Mouse (Mus musculus) mature B cell (primary cell): ENCODE results near the gene Mfrp.

Source experiments
- in situ Hi-C: fragments of 300-500 bp; cut with MboI; formaldehyde crosslinking; loops from 2 replicates; pipeline ENCODE4 v1.14.3; 2019

Mfrp gene

DNA sequence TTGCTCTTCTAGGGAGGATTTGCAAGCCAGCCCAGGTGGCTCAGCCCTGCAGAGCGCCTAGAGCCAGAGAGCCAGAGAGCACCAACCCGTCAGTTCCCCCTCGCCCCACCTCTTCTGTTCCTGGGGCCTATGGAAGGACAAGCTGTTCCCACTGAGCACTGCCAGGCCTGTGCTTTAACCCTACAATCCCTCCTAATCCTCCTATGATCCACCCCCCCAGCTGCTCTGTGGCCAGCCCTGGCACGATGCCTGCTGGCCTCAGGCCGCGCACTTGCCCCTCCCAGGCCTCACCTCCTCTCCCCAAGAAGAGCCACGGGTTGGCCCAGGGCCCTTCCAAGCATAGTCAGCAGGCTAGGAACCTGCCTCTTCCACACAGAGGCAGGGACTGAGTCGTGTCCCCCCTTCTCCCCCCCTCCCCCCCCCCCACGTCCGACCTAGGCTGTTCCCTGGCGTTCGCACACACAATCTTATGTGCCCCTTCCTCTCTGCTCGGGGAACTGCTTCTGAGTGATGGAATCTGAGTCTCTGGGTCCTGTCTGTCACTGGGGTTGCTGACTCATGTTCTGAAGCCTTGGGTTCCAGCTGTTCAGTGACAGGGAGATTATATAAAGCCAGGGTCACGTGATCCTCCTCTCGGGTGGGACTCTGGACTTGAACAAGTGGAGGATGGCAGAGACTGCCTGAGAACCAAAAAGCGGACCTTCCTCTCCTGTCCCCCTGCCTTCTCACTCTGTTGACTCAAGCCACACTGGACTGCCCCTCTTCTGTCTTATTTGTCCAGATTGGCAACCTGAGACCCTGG, 22.4 kb upstream of the Mfrp start:
- in situ Hi-C loops = no loop called here

DNA sequence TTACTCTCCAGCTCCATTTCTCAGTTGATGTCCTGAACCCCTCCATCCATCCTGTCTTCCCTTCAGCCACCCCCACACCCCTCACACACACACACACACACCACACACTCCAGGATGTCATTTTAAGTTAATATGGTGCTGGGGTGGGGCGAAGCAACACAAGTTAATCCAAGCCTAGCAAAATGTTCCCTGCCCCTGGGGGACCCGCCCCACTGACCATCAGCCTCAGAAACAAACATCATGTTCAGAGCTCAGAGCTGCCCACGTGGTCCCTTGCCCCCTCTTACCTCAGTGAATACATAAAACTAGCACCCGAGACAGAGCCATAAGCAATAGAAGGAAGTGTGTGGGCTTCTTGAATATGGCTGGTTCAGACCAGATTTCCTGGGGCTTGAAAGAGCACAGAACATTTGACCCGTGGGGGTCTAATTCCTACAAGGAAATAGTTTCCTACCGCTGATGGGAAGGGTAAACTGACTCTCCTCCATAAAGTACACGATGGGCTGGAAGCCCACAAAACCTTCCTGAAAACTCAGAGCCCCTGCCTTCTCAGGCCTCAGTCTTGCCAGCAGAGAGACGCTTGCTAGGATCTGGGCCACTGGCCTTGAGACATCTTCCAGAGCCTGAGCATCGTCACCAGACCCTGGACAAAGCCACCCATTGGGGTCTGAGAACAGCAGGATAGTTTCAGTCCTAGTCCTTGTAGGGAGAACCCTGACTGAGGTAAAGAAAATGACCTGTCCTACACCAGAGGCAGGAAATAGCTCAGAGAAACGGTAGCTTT, 21.3 kb upstream of the Mfrp start:
- in situ Hi-C loops = no loop called here

DNA sequence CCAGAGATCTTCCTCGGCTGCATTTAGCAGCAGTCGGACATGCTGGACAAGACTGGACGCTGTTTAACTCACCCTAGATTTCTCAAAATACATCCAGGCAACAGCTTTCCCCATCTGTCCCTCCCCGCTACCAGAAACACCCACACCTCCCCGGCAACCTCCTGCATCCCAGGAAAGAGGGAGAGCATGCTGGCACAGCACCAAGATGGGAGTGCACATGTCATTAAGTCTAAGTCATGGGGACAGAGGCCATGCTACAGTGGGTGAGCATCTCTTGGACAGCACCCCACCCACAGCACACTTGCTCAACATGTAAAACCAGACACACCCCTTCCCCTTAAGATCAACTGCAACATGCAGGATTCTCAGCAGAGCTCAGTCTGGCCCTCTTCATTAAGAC, 20.6 kb upstream of the Mfrp start:
- in situ Hi-C loops = no loop called here

DNA sequence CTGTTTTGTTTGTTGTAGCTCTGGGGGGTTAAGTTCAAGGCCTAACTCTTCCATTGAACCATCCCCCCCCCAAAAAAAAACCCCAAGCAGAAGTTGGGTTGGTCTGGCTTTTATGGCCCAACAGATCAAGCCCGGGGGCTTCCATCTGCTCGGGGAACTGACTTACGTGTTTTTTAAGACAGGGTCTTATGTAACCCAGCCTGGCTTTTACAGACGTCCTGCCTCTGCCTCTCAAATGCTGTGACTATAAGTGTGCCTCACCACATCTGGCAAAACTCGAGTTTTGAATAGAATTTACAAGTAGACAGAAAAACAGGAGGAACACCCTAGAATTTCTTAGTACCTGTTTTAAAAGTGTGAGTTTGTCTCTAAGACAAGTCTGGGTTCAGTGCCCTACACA, 19.9 kb upstream of the Mfrp start:
- in situ Hi-C loops = no loop called here

DNA sequence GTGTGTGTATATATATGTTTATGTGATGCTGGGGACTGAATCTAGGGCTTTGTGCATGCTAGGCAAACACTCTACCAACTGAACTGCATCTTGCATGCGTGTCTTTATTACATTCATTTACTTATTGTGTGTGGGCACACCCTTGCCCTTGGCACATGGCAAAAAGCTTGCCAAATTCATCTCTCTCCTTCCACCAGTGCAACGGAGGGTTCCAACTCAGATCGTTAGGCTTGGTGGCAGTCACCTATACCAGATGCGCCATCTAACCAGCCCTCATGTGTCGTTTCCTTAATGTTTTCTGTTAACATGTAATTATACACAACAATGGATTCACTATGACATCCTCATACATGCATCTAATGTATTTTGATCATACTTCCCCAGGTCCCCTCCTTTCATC, 19.3 kb upstream of the Mfrp start:
- in situ Hi-C loops = no loop called here

DNA sequence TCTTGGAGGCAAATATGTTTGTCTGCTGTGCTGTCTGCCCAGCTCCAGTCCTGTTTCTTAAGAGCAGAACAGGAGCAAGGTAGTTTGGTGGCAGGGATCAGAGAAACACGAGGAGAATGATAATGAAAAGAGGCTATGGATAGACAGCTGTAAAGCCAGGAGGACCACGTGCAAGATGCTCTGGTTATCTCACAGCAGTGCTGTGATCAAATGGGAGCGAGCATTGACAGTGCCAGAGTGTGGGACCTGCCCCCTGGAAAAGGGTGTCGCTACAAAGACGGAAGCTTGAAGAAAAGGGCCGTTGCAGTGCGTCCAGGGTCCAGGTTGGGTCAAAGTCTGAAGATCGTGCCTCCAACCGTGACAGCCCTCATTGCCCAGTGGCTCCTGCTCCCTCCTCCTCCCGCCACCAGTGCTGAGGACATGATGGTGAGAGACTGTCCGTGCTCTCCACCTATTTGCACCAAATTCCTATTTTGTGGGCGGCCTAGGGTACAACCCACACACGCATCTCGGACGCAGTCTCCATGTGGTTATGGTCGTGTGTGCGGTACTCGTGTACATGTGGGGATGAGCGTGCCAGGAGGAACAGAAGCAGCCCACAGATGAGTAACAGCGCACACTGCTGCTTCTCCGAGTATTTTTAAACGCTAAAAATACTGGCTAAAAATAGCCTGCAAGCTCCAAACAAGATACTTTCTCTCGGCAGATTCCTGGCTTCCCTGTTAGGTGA, 18.0 kb upstream of the Mfrp start:
- in situ Hi-C loops = no loop called here

DNA sequence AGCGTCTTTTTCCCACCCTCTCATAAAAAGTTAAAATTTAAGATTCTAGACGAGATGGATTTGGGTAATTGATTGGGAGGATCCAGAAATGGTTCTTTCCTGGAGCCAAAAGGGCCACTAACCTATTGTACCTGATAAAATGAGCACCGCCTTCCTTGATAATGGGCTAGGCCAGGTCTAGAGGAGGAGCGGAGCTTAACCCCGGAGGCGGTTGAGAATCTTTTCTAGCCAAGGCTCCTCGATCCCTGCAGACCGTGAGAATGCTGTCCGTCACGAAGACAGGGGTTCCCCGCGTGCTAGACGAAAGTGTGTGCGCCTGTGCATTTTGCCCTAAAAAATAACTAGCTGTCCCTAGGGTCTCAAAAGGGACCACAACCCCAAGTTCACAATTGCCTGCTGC, 17.3 kb upstream of the Mfrp start:
- in situ Hi-C loops = no loop called here

DNA sequence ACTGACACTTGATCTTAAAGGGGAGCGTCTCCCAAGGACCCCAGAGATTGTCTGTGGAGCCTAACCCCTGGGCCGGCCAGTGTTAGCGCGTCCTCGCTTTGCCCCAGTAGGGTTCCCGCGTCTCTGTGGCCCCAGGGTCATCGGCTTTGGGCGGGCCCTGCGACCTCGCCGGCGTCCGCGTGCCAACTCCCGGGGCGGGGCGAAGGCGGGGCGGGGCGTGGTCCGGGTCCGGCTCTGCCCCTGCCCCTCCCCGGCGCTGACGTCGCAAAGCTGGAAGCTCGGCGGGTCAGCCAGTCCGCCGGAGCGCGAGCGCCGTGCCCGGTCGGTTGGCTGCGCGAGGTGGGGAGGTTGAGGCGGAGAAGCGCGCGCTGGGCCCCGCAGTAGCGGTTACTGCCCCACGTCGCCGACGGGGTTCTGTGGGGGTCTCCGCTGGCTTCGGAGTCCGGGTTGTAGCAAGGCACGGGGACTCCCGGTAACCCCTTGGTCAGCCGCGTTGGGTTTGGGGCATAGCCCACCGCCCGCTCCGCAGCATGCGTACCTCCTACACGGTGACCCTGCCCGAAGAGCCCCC, 16.8 kb upstream of the Mfrp start:
- in situ Hi-C loops = no loop called here

DNA sequence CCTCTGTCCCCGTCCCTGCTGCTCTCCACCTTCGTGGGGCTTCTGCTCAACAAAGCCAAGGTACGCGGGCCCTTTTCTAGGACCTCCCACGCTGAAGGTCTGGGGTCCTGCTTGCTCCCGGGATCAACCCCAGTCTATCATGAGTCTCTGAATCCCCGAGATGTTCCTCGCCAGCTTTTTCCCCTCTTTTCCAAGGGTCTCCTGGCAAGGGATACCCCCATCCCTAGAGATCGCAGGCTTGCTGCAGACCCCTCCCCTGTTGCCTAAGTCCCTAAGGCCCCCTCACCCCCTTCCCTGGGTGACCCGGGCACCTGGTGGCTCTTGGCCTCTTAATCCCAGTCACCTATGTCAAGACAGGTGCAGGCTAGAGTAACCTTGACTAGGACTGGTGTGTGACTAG, 16.3 kb upstream of the Mfrp start:
- in situ Hi-C loops = no loop called here

DNA sequence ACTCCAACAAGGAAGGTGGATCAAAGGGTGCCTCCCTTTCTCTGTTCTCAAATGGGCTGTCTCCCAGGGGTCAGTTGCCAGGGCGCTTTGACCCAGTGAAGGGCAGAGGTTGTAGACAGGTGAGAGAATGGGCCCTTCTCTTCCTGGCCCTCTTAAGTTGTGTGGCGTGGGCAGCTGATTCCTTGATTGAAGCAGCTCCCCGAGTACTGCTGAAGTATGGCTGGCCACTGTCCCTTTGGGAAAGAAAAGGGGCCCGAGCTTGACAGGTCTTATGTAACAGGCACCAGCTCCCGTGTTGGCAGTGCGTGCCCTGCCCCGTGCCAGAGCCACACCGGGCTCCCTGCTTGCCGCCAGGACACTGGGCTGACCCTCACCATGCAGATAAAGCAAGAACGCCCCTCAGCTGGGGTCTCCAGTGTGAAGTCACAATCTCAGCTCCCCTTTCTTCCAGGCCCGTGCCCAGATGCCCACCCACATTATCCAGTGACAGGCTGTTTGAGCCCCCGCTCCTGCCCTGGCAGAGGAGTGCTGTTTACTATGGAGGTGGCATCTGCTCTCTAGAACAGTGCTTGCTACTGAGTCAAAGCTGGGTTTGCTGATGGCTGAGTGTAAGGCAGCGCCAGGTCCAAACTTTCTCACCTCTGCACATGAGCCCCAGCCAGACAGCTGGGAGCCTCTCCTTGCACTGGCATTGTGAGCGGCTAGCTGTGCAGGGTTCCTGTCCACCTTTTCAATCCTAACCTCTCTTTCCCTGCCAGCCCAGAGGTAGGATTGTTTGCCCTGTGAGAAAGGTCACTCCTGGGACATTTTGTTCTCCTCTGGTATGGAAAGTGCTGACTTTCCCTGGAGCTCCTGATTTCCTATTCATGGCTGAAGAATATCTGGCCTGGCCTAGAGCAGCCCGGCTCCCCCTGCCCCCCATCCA, 15.5 kb upstream of the Mfrp start:
- in situ Hi-C loops = no loop called here

DNA sequence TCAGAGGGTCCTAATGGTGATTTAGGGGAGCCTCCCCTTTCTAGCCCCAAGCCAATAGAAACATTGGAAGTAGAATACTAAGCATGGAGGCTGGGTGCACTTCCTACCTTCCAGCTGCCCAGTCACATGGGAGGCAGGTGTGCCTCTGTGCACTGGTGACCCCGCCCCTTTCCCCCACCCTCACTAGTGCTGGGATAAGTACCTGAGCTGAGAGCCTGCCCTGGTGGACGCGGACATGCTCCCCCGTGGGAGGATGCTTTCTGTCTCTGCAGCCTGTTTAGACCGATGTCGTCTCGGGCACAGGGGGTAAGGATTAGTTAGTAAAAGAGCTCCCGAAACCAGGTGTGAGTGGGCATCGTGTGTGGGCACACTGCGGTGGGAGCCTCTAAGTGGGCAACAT, 14.6 kb upstream of the Mfrp start:
- in situ Hi-C loops = no loop called here

DNA sequence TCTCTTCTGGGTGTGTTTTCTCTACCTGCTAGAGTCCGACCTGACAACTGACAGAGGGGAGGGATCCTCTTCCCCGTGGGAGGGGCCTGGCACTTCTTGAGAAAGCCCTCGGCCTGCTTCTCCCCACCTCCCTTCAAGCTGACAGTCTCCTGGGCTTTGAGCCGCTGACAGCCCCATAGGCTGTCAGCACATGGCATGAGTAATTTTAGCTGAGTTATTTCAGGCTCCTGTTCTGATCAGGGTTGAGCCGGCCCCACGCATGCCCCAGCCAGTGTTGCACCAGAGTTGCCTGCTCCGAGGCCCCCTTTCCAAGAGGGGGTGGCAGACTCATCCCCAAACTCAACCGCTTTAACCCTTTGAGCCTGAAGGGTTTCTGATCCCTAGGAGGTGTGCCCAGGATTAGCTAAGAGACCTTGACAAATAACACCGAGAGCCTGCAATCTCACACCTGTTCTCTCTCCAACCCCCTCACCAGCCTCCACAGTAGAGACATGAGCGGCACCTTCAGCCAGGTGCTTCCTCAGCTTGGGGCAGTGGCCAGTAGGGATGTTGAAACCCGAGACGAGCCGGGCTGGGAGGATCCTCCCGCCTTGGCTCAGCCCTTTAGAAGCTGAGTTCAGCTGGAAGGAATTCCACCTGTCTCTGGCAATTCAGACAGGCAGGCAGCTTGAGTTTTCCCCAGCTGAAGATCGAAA, 13.6 kb upstream of the Mfrp start:
- in situ Hi-C loops = no loop called here

DNA sequence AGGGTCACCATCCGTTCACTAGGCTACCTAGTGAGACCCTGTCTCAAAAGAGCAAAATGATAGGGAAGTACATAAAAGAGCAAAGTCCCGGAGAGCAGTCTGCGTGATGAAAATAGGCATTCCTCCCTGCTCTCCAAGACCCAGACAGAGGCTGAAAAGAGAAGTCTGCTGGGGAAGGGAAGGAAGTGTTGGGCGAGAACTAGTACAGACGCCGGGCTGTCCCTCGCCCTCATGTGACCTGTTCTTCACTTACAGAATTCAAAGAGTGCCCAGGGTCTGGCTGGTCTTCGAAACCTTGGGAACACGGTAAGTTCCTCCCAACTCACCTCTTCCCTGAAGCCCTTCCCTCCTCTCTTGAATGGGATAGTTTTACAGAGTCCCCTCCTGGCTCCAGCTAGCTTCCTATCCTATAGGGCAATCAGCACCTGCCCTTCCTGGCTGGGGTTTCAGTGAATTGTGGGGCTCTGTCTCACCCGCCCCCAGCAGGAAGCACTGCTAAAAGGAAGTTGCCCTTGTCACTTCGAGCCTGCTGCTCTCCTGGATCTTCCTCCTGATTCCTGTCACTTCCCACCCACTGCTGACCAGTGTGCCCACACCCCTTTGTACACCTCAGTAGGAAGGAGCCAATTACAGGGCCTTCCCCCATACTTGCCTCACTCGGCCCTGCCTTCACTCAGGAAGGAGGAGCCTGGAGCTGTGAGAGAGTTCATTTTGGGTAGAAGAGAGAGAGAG, 12.5 kb upstream of the Mfrp start:
- in situ Hi-C loops = no loop called here

DNA sequence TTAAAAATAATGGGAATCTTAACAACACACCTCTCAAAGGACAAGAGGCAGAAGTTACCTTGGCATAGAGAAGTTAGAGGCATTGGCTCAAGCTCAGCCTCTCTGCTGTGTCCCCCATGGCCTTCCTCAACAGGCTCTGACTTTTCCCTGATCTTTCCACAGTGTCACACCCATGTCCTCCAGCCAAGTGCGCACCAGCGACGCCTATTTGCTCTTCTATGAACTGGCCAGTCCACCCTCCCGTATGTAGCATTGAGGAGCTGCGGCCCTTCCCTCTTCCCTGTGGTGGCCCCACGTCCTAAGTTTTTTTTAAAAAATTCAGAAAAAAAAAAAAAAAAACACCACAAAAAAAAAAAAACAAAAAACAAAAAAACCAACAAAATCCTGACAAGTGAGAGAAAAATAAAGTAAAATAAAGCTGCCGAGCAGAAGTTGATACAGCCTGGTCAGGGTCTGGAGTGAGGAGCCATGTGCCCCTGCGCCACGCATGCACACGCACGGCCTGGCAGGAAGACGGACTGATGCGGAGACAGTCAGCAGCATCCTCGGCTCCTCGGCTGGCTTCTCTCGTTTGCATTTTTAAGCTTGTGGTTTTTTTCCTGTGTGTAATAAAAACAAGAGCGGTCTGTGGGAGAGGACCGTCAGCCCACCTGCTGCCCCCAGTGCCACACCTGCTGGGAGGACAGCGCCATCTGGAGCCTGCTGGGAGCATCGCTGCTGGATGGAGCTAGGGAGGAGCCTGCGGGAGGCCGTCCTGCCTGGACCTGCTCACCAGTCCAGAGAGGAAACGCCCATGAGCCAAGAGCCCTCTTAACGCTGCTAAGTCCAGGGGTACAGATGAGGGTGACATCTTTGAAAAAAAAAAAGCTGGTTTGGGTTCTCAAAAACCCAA, 7.7 kb upstream of the Mfrp start:
- in situ Hi-C loops = no loop called here

DNA sequence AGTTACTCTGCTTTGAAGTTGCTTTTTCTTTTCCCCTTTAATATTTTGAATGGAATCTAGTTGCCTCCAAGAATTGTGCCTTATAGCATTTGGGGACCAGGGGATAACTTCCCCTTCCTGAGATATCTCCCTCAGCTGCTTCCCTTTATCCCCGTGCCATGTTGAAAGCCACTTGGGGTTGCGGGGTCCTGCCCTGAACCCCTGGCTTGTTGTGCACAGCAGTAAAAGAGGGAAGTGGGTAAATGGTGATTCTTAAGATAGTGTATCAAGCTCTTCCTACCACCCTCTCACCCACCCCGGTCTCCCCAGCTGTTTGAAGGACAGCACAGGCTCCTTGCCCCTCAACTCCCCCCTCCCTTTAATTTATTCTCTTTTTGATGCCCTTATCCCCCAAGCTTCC, 6.8 kb upstream of the Mfrp start:
- in situ Hi-C loops = no loop called here

DNA sequence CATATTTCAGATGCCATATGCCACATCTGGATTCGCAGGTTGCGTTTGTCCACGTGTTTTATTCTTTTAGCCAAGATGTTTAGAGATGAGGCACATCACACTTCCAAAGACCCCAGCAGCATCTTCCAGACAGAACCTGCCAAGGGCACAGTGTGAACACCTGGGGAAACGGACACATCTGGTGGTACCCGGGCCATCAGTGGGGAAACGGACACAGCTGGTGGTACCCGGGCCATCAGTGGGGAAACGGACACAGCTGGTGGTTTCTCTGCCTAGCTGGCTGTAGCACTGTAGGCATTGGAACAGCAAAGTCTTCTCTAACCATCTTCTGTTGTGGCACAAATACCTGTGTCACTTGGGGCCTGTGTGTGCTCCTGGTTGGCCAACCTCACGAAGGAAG, 5.7 kb upstream of the Mfrp start:
- in situ Hi-C loops = no loop called here

DNA sequence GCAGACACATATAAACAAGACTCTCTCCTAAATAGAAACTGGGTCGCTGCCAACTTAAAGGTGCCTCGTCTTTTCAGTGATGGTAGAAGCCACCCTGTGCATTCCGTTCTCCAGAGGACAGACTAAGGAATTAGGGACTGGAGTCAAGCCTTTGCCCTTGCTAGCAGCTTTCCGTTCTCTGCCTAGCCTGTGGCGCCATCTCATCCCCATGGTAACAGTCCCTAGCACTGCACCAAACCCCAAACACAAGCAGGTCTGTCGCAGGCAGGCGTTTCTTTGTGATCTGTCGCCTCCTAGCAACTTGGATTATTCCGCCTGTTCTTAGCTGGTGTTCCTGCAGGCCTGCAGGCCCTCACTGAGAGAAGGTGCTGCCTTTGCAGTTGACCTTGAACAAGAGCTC, 5.0 kb upstream of the Mfrp start:
- in situ Hi-C loops = no loop called here

DNA sequence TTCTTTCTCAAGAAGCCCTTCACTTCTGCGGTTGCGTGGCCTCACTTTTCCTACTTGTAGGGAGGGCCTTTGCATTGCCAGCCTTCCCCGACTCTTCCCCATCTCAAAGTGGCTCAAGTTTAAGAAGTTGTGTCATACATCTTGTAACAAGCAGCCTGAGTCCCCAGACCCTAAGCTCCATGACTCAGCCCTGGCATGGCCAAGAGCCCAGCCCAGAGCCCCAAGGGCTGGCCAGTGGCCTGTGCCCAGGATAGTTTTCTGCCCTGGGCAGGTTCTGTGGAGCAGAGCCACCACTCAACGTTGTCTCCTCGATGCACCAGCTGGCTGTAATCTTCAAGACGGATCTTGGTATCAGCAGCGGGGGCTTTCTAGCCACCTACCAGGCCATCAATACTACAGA, 3.4 kb downstream of the Mfrp start:
- in situ Hi-C loops = no loop called here

DNA sequence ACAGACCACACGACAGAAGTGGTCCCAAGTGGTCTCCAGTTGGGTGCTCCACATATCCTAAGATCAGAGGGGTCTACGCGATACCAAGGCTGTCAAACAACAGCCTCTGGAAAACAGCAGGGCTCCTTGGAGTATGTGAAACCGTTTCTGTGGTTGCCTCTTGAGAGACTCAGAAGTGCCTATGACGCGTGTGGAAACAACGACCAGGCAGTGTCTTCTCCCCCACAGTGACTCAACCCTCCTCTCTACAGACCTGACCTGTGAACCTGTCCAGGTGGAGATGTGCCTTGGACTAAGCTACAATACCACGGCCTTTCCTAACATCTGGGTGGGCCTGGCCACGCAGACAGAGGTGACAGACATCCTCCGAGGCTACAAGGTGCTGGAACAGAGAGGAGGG, 4.3 kb downstream of the Mfrp start:
- in situ Hi-C loops = no loop called here
